Mouse (Mus musculus): Measurements from ENCODE around the gene Prph. TPM values are rescaled to one million over a fixed set of nuclear protein-coding genes. Genes with fewer than 3 reads are reported as not detected.

Prph gene
- polyA plus RNA-seq, 1 experiment from 2014 or later = 1.8 TPM

DNA sequence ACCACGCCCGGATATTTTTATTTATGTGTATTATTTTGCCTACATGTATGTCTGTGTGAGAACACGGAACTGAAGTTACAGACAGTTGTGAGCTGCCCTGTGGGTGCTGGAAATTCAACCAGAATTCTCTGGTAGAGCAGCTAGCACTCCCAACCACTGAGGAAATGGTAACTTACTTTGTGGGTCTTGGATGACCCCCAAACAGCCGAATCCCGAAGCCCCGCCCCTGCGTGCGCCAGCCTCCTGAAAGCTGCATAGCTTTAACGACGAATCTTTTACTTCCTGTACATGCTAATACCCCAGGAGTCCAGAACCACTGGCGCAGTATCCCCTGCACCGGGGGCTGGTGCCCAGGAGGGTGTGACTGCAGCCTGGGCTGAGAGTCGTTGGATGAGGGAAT is 29.6 kb upstream of the Prph start:
- no peaks in the 10 kb centered on the region for H3K36me3 ChIP-seq
- H3K4me2 ChIP-seq = no peak overlapping the region
- H3K9ac ChIP-seq = no peak overlapping the region
- no peak overlapping the region for H3K27ac ChIP-seq
- H3K27me3 ChIP-seq = no peaks in the 10 kb centered on the region
- peaks cover 5% of the 10 kb centered on the region; the same call in 1 of the 2 replicates for H3K4me1 ChIP-seq
- H3K4me3 ChIP-seq = no peak overlapping the region
- H3K9me3 ChIP-seq = no peaks in the 10 kb centered on the region; the same call in 1 of the 2 replicates
- 80% methylated on average over 13 of the region's 13 CpGs for WGBS
- no peak for ATAC-seq (ENCODE audit: insufficient number of reproducible peaks, insufficient read depth, low FRiP score, low TSS enrichment, low read depth)

DNA sequence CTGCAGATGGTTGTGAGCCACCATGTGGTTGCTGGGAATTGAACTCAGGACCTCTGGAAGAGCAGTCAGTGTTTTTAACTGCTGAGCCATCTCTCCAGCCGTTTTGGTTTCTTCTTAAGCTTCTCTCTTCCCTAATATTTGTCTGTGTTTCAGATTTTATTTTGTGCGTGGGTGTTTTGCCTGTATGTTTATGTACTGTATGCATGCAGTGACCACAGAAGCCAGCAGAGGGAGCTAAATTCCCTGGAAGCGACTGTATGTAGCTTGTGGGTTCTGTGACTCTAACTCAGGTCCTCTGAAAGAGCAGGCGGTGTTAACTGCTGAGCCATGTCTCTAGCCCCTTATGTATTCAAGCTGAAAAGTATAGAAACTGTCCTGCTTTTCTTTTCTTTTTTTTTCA is 28.7 kb upstream of the Prph start:
- H3K27me3 ChIP-seq = no peaks in the 10 kb centered on the region
- no peak overlapping the region for H3K4me2 ChIP-seq
- no peak overlapping the region for H3K4me3 ChIP-seq
- H3K4me1 ChIP-seq = peaks cover 11% of the 10 kb centered on the region
- ATAC-seq (ENCODE audit: insufficient number of reproducible peaks, insufficient read depth, low FRiP score, low TSS enrichment, low read depth) = no peak
- WGBS = 58% methylated on average over 4 of the region's 4 CpGs
- H3K9me3 ChIP-seq = no peaks in the 10 kb centered on the region; the same call in 1 of the 2 replicates
- no peaks in the 10 kb centered on the region for H3K36me3 ChIP-seq
- H3K27ac ChIP-seq = no peak overlapping the region
- H3K9ac ChIP-seq = no peak overlapping the region

DNA sequence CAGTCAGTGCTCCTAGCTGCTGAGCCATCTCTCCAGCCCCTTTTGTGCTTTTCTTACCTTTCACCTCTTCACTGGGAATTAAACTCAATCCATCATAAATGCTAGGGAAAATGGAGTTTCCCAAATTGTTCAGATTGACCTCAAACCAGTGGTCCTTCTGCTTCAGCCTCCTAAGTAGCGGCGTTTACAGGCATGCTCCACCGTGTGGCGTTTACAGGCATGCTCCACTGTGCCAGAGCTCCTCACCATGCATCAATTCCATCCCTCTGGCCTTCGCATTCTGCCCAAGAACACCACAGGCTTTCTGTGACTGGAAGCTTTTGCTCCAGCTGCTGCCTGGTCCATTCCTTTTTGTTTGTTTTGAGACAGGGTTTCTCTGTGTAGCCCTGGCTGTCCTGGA is 27.9 kb upstream of the Prph start:
- no peak overlapping the region for H3K4me2 ChIP-seq
- H3K4me3 ChIP-seq = no peak overlapping the region
- peaks cover 17% of the 10 kb centered on the region for H3K4me1 ChIP-seq
- H3K27ac ChIP-seq = no peak overlapping the region
- WGBS = 70% methylated on average over 5 of the region's 5 CpGs
- H3K9me3 ChIP-seq = no peaks in the 10 kb centered on the region
- no peaks in the 10 kb centered on the region for H3K36me3 ChIP-seq
- ATAC-seq (ENCODE audit: insufficient number of reproducible peaks, insufficient read depth, low FRiP score, low TSS enrichment, low read depth) = no peak
- no peaks in the 10 kb centered on the region for H3K27me3 ChIP-seq
- no peak overlapping the region for H3K9ac ChIP-seq

DNA sequence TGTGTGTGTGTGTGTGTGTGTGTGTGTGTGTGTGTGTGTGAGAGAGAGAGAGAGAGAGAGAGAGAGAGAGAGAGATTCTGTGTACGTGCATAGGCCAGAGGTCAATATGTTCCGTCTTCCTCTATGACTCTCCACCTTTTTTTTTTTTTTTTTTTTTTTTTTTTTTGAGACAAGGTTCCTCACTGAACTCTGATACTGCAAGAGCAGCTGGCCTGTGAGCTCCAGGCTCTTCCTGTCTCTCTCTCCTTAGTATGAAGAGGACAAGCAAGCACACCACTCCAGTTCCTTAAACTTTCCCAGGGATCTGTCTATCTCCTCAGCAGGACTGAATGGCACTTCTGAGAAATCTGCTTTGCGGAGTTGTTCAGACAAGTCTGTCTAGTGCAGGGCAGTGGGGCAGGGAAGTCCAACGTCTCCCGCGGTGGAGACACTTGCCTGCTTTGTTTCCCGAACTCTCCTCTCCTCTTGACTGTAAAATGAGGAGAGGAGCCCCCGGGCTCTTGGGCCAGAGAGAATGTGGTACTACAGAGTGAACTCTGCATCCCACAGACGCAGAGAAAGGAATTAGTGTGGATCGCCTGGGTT is 26.0 kb upstream of the Prph start:
- H3K27ac ChIP-seq = peak overlapping the region; percentile 87
- H3K9me3 ChIP-seq = no peaks in the 10 kb centered on the region
- whole genome bisulfite sequencing = under 1% methylated on average over 10 of the region's 10 CpGs
- H3K36me3 ChIP-seq = 0 out of 2 replicates have a peak, but pooled peaks cover 3% of the 10 kb centered on the region
- peak overlapping the region; percentile 84 for H3K4me2 ChIP-seq
- ATAC-seq (ENCODE audit: insufficient number of reproducible peaks, insufficient read depth, low FRiP score, low TSS enrichment, low read depth) = no peak
- peaks cover 30% of the 10 kb centered on the region for H3K4me1 ChIP-seq
- peak overlapping the region; percentile 70 for H3K9ac ChIP-seq
- peak overlapping the region; percentile 62 for H3K4me3 ChIP-seq
- no peaks in the 10 kb centered on the region for H3K27me3 ChIP-seq

DNA sequence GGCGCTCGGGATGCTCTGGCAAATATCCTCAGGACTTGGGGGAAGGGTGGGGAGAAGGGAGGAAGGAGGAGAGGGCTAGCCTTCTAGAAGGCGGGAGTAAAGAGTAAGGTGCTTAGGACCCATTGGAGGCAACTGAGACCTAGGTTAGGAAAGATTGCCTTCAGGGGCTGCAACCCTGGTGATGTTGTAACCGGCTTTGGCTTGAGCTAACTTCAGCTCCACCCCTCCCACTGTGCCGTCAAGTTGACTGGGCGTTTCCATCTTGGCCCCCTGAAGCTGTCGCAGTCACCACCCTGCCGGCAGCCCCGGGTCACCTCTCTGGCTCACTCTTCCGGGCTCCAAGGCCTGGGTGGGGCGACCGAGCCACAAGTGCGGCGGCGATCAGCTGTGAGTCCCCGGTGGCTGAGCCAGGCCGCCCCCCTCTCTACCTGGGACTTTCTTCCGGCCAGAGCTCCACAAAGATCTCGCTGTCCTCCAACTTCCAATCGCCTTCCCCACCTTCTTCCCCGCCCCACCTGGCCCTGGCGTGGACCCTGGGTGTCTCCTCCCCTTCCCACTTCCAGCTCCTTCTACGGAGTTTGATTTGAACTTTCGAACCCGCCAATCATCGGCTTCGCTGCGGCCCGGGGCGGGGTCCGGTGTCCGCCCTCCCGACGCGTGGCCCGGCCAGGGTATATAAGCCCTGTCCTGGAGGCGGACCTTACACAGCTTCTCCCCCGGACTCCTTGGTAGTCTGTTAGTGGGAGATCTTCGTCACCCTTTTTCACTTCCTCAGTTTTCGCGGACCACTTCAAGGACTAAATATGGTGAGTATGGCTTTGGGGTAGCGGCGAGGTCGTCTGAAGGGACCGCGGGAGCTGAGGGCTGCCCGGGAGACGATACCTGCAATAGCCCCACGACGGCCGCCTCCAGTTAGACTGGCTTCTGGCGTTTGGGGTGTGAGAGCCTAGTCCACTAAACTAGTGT is 25.1 kb upstream of the Prph start, which contains the start of gene Tuba1c:
Gene Tuba1c (plus strand): TSS at position 273 of the 966 bp plus-strand sequence.
- peak within 1 kb of the TSS; percentile 62 for H3K4me3 ChIP-seq
- ATAC-seq (ENCODE audit: insufficient number of reproducible peaks, insufficient read depth, low FRiP score, low TSS enrichment, low read depth) = peak; percentile 86
- peaks cover 8% of the 10 kb centered on the region for H3K36me3 ChIP-seq
- under 1% methylated on average over 52 of the region's 52 CpGs for WGBS
- no peaks in the 10 kb centered on the region for H3K27me3 ChIP-seq
- peak within 1 kb of the TSS; percentile 84 for H3K4me2 ChIP-seq
- H3K9me3 ChIP-seq = no peaks in the 10 kb centered on the region
- peak within 1 kb of the TSS; percentile 87 for H3K27ac ChIP-seq
- peak within 1 kb of the TSS; percentile 70 for H3K9ac ChIP-seq
- peaks cover 30% of the 10 kb centered on the region for H3K4me1 ChIP-seq

DNA sequence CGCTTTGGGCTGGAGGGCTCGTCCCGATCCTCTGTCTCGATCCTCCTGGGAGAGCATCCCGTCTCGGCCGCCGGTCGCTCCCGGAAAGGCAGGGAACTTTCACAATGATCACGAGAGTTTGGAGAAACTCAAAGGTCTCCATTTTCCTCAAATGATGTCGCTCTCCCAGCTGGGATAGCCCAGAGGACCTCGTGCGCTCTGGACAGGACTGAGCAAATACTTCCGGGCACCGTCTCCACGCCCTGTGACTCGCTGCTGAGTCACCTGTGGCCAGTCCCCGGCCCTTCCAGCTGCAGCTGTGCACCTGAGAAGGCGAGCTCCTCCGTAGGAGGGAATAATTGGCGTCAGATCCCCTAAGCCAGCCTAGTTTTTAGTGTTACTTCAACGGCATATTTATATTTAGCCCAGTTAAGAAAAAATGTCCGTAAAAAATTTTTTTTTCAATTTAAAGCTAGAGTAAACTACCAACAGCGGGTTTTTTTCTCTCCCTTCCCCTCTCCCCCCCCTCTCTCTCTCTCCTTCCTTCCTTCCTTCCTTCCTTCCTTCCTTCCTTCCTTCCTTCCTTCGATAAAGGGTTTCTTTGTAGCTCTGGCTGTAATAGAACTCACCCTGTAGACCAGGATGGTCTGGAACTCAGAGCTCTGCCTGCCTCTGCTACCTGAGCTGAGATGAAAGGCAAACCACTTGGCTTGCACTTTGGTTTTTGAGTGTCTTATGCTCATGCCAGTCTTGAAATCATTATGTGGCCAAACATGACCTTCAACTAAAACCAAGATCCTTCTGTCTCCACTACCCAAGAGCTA is 24.2 kb upstream of the Prph start:
- H3K4me1 ChIP-seq = peaks cover 30% of the 10 kb centered on the region
- no peak for ATAC-seq (ENCODE audit: insufficient number of reproducible peaks, insufficient read depth, low FRiP score, low TSS enrichment, low read depth)
- peaks cover 17% of the 10 kb centered on the region for H3K36me3 ChIP-seq
- H3K27ac ChIP-seq = peak overlapping the region; percentile 87
- no peaks in the 10 kb centered on the region for H3K27me3 ChIP-seq
- no peaks in the 10 kb centered on the region for H3K9me3 ChIP-seq
- H3K9ac ChIP-seq = peak overlapping the region; percentile 70
- peak overlapping the region; percentile 84 for H3K4me2 ChIP-seq
- 10% methylated on average over 26 of the region's 26 CpGs for WGBS
- peak overlapping the region; percentile 62 for H3K4me3 ChIP-seq

DNA sequence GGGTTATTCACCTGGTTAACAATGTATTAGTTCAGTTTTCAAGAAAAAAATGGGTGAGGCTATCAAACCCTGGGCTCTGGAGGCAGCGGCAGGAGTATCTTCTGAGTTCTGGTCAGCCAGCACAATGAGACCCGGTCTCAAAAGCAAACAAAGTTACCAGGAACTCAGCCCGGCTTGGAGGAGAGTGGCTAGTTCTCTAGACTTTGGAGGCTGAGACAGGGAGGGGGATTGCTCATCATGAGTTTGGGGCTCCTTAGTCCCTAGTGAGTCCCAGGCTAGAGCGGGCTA is 23.6 kb upstream of the Prph start:
- peak overlapping the region; percentile 62 for H3K4me3 ChIP-seq
- no peaks in the 10 kb centered on the region for H3K27me3 ChIP-seq
- H3K36me3 ChIP-seq = peaks cover 22% of the 10 kb centered on the region
- no peaks in the 10 kb centered on the region for H3K9me3 ChIP-seq
- peaks cover 30% of the 10 kb centered on the region for H3K4me1 ChIP-seq
- H3K27ac ChIP-seq = no peak overlapping the region
- H3K9ac ChIP-seq = 0 out of 2 replicates have a peak overlapping the region, but pooled peaks have one; percentile 11
- peak overlapping the region; percentile 84 for H3K4me2 ChIP-seq
- ATAC-seq (ENCODE audit: insufficient number of reproducible peaks, insufficient read depth, low FRiP score, low TSS enrichment, low read depth) = no peak
- 87% methylated on average over 4 of the region's 4 CpGs for WGBS

DNA sequence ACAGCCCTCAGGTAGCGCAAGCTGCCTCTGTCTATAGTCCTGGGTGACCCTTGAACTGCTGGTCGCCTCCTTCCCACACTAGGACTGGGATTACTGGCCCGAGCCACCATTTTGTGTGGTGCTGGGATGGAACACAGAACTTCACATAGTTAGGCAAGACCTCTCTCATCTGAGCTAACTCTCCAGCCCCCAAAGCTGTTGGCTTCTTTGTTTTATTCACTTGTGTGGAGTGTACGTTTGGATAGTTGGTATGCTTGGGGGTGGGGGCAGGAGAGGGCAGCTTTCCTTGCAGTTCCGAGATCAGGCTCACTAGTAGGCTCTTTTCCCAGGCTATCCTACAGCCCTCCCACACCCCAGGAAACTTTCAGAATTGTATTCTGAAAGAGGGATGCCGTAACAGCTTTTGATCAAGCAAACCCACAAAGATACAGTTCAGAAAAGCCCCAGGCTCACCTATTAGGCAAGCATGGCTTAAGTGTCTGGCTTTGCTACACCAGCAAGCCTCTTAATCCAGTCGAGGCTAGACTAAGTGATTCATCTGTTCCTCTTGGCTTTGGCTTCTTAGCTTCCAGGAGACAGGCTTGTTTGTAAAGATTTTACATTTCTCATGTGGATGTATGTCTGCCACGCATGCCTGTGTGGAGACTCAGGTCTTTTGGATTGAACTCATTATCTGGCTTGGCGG is 22.8 kb upstream of the Prph start:
- Histone ChIP-seq H3K4me2 (peak overlapping the region; percentile 84), H3K4me3 (peak overlapping the region; percentile 62), H3K9me3 (no peaks in the 10 kb centered on the region), H3K36me3 (peaks cover 28% of the 10 kb centered on the region), H3K9ac (peak overlapping the region; percentile 49), H3K4me1 (peaks cover 30% of the 10 kb centered on the region), H3K27ac (no peak overlapping the region; the same call in 1 of the 2 replicates), H3K27me3 (no peaks in the 10 kb centered on the region)
- ATAC-seq (ENCODE audit: insufficient number of reproducible peaks, insufficient read depth, low FRiP score, low TSS enrichment, low read depth) = no peak
- WGBS = 72% methylated on average over 9 of the region's 9 CpGs

DNA sequence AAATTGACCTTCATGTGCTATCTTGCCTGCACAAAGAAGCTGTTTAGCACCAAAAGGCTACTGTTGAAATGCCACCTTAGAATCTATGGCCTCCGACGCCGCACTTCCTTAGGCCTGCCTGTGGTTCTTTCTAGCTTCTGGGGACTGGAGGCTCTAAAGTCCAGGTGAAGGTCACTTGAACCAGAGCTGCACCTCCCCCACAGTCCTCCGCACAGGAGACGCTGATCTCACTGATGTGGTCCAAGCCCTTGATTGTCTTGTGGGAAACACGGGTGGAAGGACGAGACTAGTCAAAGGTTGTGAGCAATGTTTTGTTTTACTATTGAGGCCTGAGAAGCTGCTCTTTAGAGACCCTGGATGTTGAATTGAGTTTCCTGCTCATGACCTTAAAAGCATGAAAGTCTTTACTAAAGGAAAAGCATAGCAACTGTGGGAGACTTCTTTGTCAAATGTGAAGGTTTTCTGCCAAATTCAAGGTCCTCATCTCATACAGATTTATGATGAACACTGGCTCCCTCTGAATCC is 22.2 kb upstream of the Prph start:
- Histone ChIP-seq H3K4me1 (peaks cover 30% of the 10 kb centered on the region), H3K4me3 (peak overlapping the region; percentile 62), H3K9me3 (no peaks in the 10 kb centered on the region), H3K27me3 (no peaks in the 10 kb centered on the region), H3K27ac (no peak overlapping the region; the same call in 1 of the 2 replicates), H3K36me3 (peaks cover 28% of the 10 kb centered on the region), H3K9ac (peak overlapping the region; percentile 49), H3K4me2 (peak overlapping the region; percentile 84)
- no peak for ATAC-seq (ENCODE audit: insufficient number of reproducible peaks, insufficient read depth, low FRiP score, low TSS enrichment, low read depth)
- WGBS = 74% methylated on average over 7 of the region's 7 CpGs

DNA sequence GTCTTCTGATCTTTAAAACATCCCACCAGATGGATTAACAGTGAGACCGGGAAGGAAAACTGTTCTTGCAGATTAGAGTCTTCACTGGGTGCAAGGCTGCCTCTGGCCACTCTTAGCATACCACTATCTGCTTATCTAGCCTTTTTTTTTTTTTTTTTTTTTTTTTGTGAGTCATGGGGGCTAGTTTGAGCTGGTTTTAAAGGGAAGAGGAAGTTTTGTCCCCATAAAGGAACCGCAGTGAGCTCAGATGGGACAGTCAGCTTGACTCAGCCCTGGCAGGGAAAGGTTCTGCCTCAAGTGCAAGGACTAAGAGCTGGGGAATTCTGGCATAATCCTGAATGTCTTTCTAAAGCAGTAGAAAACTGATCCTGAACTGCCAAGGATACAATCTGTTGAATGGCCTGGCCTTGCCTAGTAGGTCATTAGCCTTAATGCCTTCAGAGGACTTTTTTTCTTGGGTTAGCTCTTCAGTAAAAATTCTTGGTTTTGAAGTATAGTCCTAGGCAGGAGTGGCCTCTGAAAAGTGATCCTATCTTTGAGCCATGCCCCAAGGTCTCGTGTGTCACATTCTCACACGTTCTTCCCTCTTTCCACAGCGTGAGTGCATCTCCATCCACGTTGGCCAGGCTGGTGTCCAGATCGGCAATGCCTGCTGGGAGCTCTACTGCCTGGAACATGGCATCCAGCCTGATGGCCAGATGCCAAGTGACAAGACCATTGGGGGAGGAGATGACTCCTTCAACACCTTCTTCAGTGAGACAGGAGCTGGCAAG is 21.3 kb upstream of the Prph start:
- 83% methylated on average over 7 of the region's 7 CpGs for WGBS
- Histone ChIP-seq H3K27ac (0 out of 2 replicates have a peak overlapping the region, but pooled peaks have one; percentile 22), H3K36me3 (peaks cover 33% of the 10 kb centered on the region), H3K9me3 (no peaks in the 10 kb centered on the region), H3K4me1 (peaks cover 30% of the 10 kb centered on the region), H3K4me2 (peak overlapping the region; percentile 84; the same call in 1 of the 2 replicates), H3K9ac (no peak overlapping the region), H3K27me3 (no peaks in the 10 kb centered on the region), H3K4me3 (no peak overlapping the region)
- no peak for ATAC-seq (ENCODE audit: insufficient number of reproducible peaks, insufficient read depth, low FRiP score, low TSS enrichment, low read depth)
